Mouse (Mus musculus) cortical plate, adult 2 months (tissue): Measurements from ENCODE around the gene Rpl7a. TPM values are rescaled to one million over a fixed set of nuclear protein-coding genes. Genes with fewer than 3 reads are reported as not detected.

ENCODE experiments used
- H3K27ac ChIP-seq: fragments of 200-500 bp; 2 replicates; pipeline ENCODE4 v1.5.1; 2012; ENCODE audit warnings: low read length, control low read depth, inconsistent platforms; ENCODE audit not compliant: insufficient read depth
- H3K4me1 ChIP-seq: fragments of 200-500 bp; 2 replicates; pipeline ENCODE4 v1.6.1; 2011; ENCODE audit warnings: low read length; ENCODE audit not compliant: control insufficient read depth, insufficient read depth
- H3K4me3 ChIP-seq: fragments of 200-500 bp; 2 replicates; pipeline ENCODE4 v1.5.1; 2011; ENCODE audit warnings: mild to moderate bottlenecking, low read length, control low read depth; ENCODE audit not compliant: insufficient read depth
- CTCF ChIP-seq: fragments of 200-500 bp; IDR thresholded peaks from 2 replicates; pipeline ENCODE4 v1.5.1; 2011; ENCODE audit warnings: mild to moderate bottlenecking, control low read depth, low read length; ENCODE audit not compliant: insufficient read depth; ENCODE audit errors: extremely low read depth
- POLR2A ChIP-seq: fragments of 200-500 bp; IDR thresholded peaks from 2 replicates; pipeline ENCODE4 v1.6.1; 2011; ENCODE audit warnings: mild to moderate bottlenecking, low read length, control low read depth; ENCODE audit not compliant: insufficient read depth; ENCODE audit errors: extremely low read depth
- polyA plus RNA-seq: library from polyadenylated mRNA; depleted of rRNA; stranded (reverse); fragments of >200 nt; gene quantifications from 2 replicates; pipeline ENCODE4 v1.2.3, GENCODE M21; 2012; rRNA removed

The Rpl7a gene
- polyA plus RNA-seq, 1 experiment: 642 TPM

DNA sequence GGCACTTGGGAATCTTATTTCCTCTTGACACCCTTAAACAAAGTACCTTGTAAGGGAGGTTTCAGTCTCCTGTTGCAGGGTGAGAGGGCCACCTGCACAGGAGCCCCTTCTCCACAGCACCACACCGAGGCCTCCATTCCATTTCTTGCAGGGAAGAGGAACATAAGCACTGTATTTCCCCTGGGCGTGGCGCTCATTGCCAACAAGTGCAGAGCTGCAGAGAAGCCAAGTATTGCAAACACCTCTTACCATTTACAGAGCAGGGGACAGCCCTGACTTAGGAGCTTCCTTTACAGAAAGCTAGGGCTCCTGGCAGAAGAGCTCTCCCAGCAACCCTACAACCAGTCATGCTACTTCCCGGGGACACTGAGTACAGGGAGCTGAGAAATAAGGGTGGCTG is 41.6 kb downstream of the Rpl7a start:
- no peak for TF ChIP-seq CTCF
- no peak for TF ChIP-seq POLR2A
- no peak overlapping the region for H3K27ac ChIP-seq
- no peaks in the 10 kb centered on the region for H3K4me1 ChIP-seq
- no peak overlapping the region for H3K4me3 ChIP-seq

- Histone ChIP-seq H3K4me3 (no peak overlapping the region), H3K27ac (no peak overlapping the region), H3K4me1 (no peaks in the 10 kb centered on the region)
- TF ChIP-seq CTCF: no peak
- no peak for TF ChIP-seq POLR2A
Measured at GRCm38 (mm10) chr2:26952866-26953265, 42.3 kb downstream of the Rpl7a start.

GRCm38 (mm10) chr2:26954735-26955395 is 44.3 kb downstream of the Rpl7a start:
- no peaks in the 10 kb centered on the region for H3K4me1 ChIP-seq
- no peak for TF ChIP-seq POLR2A
- no peak for TF ChIP-seq CTCF
- no peak overlapping the region for H3K27ac ChIP-seq
- no peak overlapping the region for H3K4me3 ChIP-seq

- no peak for TF ChIP-seq POLR2A
- no peak for TF ChIP-seq CTCF
- no peak overlapping the region for H3K27ac ChIP-seq
- H3K4me3 ChIP-seq: no peak overlapping the region
- peaks cover 6% of the 10 kb centered on the region; the same call in 1 of the 2 replicates for H3K4me1 ChIP-seq
Measured at GRCm38 (mm10) chr2:26956811-26957487, 46.4 kb downstream of the Rpl7a start.

DNA sequence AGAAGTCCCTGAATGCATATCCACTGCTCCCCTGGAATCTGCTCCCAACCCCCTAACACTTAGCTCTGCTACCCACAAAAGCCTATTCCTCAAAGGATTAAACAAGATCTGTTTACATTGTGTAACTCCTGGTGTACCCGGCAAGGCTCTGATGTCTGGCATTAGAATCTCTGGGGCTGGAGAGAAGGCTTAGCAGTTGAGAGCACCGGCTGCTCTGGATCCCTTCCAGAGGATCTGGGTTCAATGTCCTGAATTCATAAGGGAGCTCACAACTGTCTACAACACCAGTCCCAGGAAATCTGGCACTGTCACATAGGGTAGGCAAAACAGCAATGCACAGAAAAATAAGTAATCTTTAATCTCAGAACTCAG is 46.9 kb downstream of the Rpl7a start:
- peaks cover 7% of the 10 kb centered on the region; the same call in 1 of the 2 replicates for H3K4me1 ChIP-seq
- TF ChIP-seq POLR2A (no peak), CTCF (no peak)
- H3K4me3 ChIP-seq: no peak overlapping the region
- H3K27ac ChIP-seq: no peak overlapping the region

GRCm38 (mm10) chr2:26960756-26961155 is 50.2 kb downstream of the Rpl7a start:
- TF ChIP-seq POLR2A (no peak), CTCF (0 out of 2 replicates have a peak, but pooled peaks have one; percentile 12)
- no peak overlapping the region for H3K27ac ChIP-seq
- peaks cover 9% of the 10 kb centered on the region; the same call in 1 of the 2 replicates for H3K4me1 ChIP-seq
- no peak overlapping the region for H3K4me3 ChIP-seq

Other genes starting within 250 kb of the Rpl7a start
- not detected in 2 replicates for gene Lcn4, start 239.5 kb upstream of the Rpl7a start, polyA plus RNA-seq
- gene Abo, start 45.8 kb upstream of the Rpl7a start, polyA plus RNA-seq: not detected in 2 replicates
- 18.7 and 19.1 TPM in 2 replicates for gene Surf6, start 7.9 kb upstream of the Rpl7a start, polyA plus RNA-seq
- gene Med22, start 87 bp upstream of the Rpl7a start, polyA plus RNA-seq: 44.1 and 47.4 TPM in 2 replicates
- 56.9 and 59.0 TPM in 2 replicates for gene Surf2, start 5.6 kb downstream of the Rpl7a start, polyA plus RNA-seq
- gene Surf1, start 5.8 kb downstream of the Rpl7a start, polyA plus RNA-seq: 136 and 138 TPM in 2 replicates
- 56.1 and 58.4 TPM in 2 replicates for gene Surf4, start 23.2 kb downstream of the Rpl7a start, polyA plus RNA-seq
- gene Stkld1, start 23.3 kb downstream of the Rpl7a start, polyA plus RNA-seq: 0.23 and 0.30 TPM in 2 replicates
- 82.2 and 85.9 TPM in 2 replicates for gene Rexo4, start 53.6 kb downstream of the Rpl7a start, polyA plus RNA-seq
- gene Adamts13, start 62.7 kb downstream of the Rpl7a start, polyA plus RNA-seq: 6.9 and 7.0 TPM in 2 replicates
- gene Cacfd1, start 99.2 kb downstream of the Rpl7a start, polyA plus RNA-seq: 63.7 and 64.1 TPM in 2 replicates
- 43.2 and 46.6 TPM in 2 replicates for gene Slc2a6, start 117.2 kb downstream of the Rpl7a start, polyA plus RNA-seq
- gene Mymk, start 161.4 kb downstream of the Rpl7a start, polyA plus RNA-seq: 0.51 and 0.69 TPM in 2 replicates
- gene Adamtsl2, start 168.6 kb downstream of the Rpl7a start, polyA plus RNA-seq: 32.0 and 36.7 TPM in 2 replicates
- 129 and 142 TPM in 2 replicates for gene Fam163b, start 231.7 kb downstream of the Rpl7a start, polyA plus RNA-seq